Mouse (Mus musculus): Measurements from ENCODE around the gene Mrpl19. TPM values are rescaled to one million over a fixed set of nuclear protein-coding genes. Genes with fewer than 3 reads are reported as not detected.

The Mrpl19 gene
- 20.9 and 26.3 TPM in 2 replicates for polyA plus RNA-seq (2011; ENCODE audit: insufficient read depth, insufficient read length, low read depth, missing spikeins)

- Histone ChIP-seq H3K4me1 (ENCODE audit: control insufficient read depth, insufficient read depth, low read length) (peaks cover 4% of the 10 kb centered on the region), H3K9ac (ENCODE audit: low read depth, poor library complexity, severe bottlenecking) (peak within 1 kb of the TSS; percentile 81), H3K36me3 (ENCODE audit: control insufficient read depth, insufficient read depth, low read length, poor library complexity, severe bottlenecking) (peaks cover 31% of the 10 kb centered on the region), H3K9me3 (replicated peaks; ENCODE audit: control insufficient read depth, insufficient read depth, low read length, poor library complexity, severe bottlenecking) (no peaks in the 10 kb centered on the region), H3K27ac (ENCODE audit: insufficient read depth, low read length) (no peak within 1 kb of the TSS), H3K27me3 (ENCODE audit: control insufficient read depth, insufficient read depth, low read length, poor library complexity, severe bottlenecking) (no peaks in the 10 kb centered on the region), H3K4me3 (ENCODE audit: low read depth, low read length) (peak within 1 kb of the TSS; percentile 100)
- TF ChIP-seq POLR2A (IDR thresholded peaks at IDR 0.05; ENCODE audit: insufficient read depth, low read length) (no peak), CTCF (IDR thresholded peaks at IDR 0.05; ENCODE audit: low read depth, low read length) (no peak), EP300 (IDR thresholded peaks at IDR 0.05; ENCODE audit: insufficient read depth, low read depth, low read length) (no peak)
Observed at GRCm38 (mm10) chr6:81965296-81966067, at the start of gene Mrpl19. TSS of gene Mrpl19 (minus strand) at chr6:81965958.

DNA sequence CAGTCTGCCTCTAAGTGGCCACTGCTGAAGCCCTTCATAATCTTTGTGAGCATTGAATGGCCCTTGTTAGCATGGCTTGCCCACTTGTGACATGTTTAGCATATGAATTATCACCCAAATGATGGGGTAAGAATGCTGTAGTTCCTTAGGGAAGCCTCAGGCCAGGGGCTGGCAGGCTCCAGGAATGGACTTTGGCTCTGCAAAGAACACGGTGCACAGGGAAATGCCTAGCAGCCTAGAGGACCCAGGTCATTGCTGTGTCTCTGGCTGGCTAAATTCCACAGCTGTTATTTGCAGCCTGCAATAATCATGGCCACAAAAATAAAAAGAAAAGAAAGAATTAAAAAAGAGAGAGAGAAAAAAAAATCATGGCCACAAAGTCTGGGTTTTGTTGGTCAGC is 46.6 kb upstream of the Mrpl19 start:
- no peak for TF ChIP-seq CTCF (IDR thresholded peaks at IDR 0.05; ENCODE audit: low read depth, low read length)
- no peak for TF ChIP-seq POLR2A (IDR thresholded peaks at IDR 0.05; ENCODE audit: insufficient read depth, low read length)
- TF ChIP-seq EP300 (IDR thresholded peaks at IDR 0.05; ENCODE audit: insufficient read depth, low read depth, low read length), result no peak

GRCm38 (mm10) chr6:81990049-81990810 is 24.5 kb upstream of the Mrpl19 start:
- H3K27ac ChIP-seq (ENCODE audit: insufficient read depth, low read length), result no peak overlapping the region
- no peaks in the 10 kb centered on the region for H3K4me1 ChIP-seq (ENCODE audit: control insufficient read depth, insufficient read depth, low read length)
- no peak for TF ChIP-seq POLR2A (IDR thresholded peaks at IDR 0.05; ENCODE audit: insufficient read depth, low read length)
- no peak for TF ChIP-seq CTCF (IDR thresholded peaks at IDR 0.05; ENCODE audit: low read depth, low read length)
- TF ChIP-seq EP300 (IDR thresholded peaks at IDR 0.05; ENCODE audit: insufficient read depth, low read depth, low read length), result no peak
- H3K27me3 ChIP-seq (ENCODE audit: control insufficient read depth, insufficient read depth, low read length, poor library complexity, severe bottlenecking), result no peaks in the 10 kb centered on the region
- no peaks in the 10 kb centered on the region for H3K36me3 ChIP-seq (ENCODE audit: control insufficient read depth, insufficient read depth, low read length, poor library complexity, severe bottlenecking)
- H3K9me3 ChIP-seq (replicated peaks; ENCODE audit: control insufficient read depth, insufficient read depth, low read length, poor library complexity, severe bottlenecking), result no peaks in the 10 kb centered on the region
- H3K4me3 ChIP-seq (ENCODE audit: low read depth, low read length), result no peak overlapping the region
- H3K9ac ChIP-seq (ENCODE audit: low read depth, poor library complexity, severe bottlenecking), result no peak overlapping the region

More for the DNA sequence above, 46.6 kb upstream of the Mrpl19 start:
- Histone ChIP-seq H3K4me1 (ENCODE audit: control insufficient read depth, insufficient read depth, low read length) (no peaks in the 10 kb centered on the region), H3K27me3 (ENCODE audit: control insufficient read depth, insufficient read depth, low read length, poor library complexity, severe bottlenecking) (no peaks in the 10 kb centered on the region), H3K4me3 (ENCODE audit: low read depth, low read length) (no peak overlapping the region), H3K36me3 (ENCODE audit: control insufficient read depth, insufficient read depth, low read length, poor library complexity, severe bottlenecking) (no peaks in the 10 kb centered on the region), H3K9me3 (replicated peaks; ENCODE audit: control insufficient read depth, insufficient read depth, low read length, poor library complexity, severe bottlenecking) (no peaks in the 10 kb centered on the region; the same call in 1 of the 2 replicates), H3K27ac (ENCODE audit: insufficient read depth, low read length) (no peak overlapping the region), H3K9ac (ENCODE audit: low read depth, poor library complexity, severe bottlenecking) (no peak overlapping the region)

DNA sequence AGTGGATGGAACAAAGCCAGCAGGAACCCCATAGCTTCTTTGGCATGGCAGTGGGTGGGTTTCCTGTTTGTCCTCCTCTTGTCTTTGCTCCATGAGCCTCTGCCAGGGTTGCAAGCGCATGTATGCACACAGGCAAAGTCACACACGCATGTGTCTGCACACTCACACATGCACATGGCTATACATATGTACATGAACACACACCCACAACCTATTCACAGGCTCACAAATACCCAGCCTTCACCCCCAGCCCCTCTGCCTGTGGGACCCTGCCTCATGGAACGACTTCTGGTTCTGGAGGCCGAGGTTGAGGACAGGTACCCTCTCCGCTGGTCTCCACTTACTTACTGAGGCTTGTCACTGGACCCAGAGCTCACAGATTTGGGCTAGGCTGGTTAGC is 22.6 kb upstream of the Mrpl19 start:
- Histone ChIP-seq H3K4me1 (ENCODE audit: control insufficient read depth, insufficient read depth, low read length) (no peaks in the 10 kb centered on the region), H3K9me3 (replicated peaks; ENCODE audit: control insufficient read depth, insufficient read depth, low read length, poor library complexity, severe bottlenecking) (no peaks in the 10 kb centered on the region), H3K9ac (ENCODE audit: low read depth, poor library complexity, severe bottlenecking) (no peak overlapping the region), H3K36me3 (ENCODE audit: control insufficient read depth, insufficient read depth, low read length, poor library complexity, severe bottlenecking) (no peaks in the 10 kb centered on the region), H3K27me3 (ENCODE audit: control insufficient read depth, insufficient read depth, low read length, poor library complexity, severe bottlenecking) (no peaks in the 10 kb centered on the region), H3K27ac (ENCODE audit: insufficient read depth, low read length) (no peak overlapping the region), H3K4me3 (ENCODE audit: low read depth, low read length) (no peak overlapping the region)
- no peak for TF ChIP-seq CTCF (IDR thresholded peaks at IDR 0.05; ENCODE audit: low read depth, low read length)
- no peak for TF ChIP-seq POLR2A (IDR thresholded peaks at IDR 0.05; ENCODE audit: insufficient read depth, low read length)
- TF ChIP-seq EP300 (IDR thresholded peaks at IDR 0.05; ENCODE audit: insufficient read depth, low read depth, low read length), result no peak

- Histone ChIP-seq H3K9me3 (replicated peaks; ENCODE audit: control insufficient read depth, insufficient read depth, low read length, poor library complexity, severe bottlenecking) (no peaks in the 10 kb centered on the region), H3K36me3 (ENCODE audit: control insufficient read depth, insufficient read depth, low read length, poor library complexity, severe bottlenecking) (no peaks in the 10 kb centered on the region), H3K27me3 (ENCODE audit: control insufficient read depth, insufficient read depth, low read length, poor library complexity, severe bottlenecking) (no peaks in the 10 kb centered on the region), H3K9ac (ENCODE audit: low read depth, poor library complexity, severe bottlenecking) (no peak overlapping the region), H3K4me3 (ENCODE audit: low read depth, low read length) (no peak overlapping the region), H3K27ac (ENCODE audit: insufficient read depth, low read length) (no peak overlapping the region), H3K4me1 (ENCODE audit: control insufficient read depth, insufficient read depth, low read length) (no peaks in the 10 kb centered on the region)
- no peak for TF ChIP-seq EP300 (IDR thresholded peaks at IDR 0.05; ENCODE audit: insufficient read depth, low read depth, low read length)
- no peak for TF ChIP-seq CTCF (IDR thresholded peaks at IDR 0.05; ENCODE audit: low read depth, low read length)
- no peak for TF ChIP-seq POLR2A (IDR thresholded peaks at IDR 0.05; ENCODE audit: insufficient read depth, low read length)
Observed at GRCm38 (mm10) chr6:81987580-81987979, 21.8 kb upstream of the Mrpl19 start.
